Mouse (Mus musculus): ENCODE data around the gene Map4k5.

The Map4k5 gene

GRCm38 (mm10) chr12:69833982-69834604 is 58.9 kb downstream of the Map4k5 start:
- DNase-seq = no peak

- DNase-seq = no peak
These were observed 61.6 kb downstream of the Map4k5 start for GRCm38 (mm10) chr12:69831239-69831910.

DNA sequence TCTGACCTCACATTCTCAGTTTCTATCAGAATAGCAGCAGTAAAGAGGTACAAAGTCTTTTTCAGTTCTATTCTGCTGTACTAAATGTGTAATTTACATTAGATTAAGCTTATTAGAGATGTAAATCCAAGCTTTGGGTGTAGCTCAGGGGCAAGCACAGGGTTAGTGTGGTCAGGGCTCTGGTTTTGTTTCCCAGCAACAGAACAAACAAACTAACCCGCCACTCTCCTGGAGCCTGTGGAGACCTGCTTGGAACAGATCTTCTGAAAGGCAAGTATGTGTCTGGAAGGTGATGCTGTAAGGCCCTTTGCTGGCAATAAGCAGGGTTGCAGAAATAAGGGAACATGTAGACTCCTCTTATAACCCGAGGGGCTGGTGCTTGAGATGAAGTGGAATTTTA is 64.8 kb downstream of the Map4k5 start:
- no peak for DNase-seq

DNA sequence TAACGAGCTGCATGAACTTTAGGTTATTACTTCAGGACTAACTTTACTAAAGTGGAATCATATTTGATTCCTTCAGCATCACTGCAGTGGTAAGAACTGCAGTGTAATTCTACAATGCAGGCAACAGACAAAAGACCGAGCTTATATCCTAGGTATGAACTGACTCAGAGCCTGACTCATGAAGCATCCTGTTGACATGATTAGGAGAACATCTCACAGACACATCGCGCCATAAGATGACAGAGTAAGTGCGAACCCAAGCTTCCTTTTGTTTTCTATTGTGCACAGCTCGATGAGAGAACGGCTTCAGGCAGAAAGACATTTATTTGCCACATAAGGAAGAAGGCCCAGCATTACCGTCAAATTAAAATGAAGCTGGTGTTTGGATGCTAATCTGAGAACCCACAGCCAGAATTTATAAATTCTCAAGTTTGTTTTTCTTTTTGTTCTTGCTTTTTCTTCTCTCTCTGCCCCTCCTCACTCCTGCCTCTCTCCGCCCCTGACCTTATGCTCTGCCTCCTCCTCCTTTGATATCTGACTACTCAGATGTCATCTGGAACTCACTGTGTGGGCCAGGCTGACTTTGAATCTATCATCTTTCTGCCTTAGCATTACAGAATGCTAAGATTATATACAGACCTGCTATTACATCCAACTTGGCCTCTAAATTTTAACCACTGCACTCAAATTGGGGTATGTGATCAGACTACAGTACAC is 68.0 kb downstream of the Map4k5 start:
- DNase-seq = no peak

- DNase-seq = no peak
These were observed 78.7 kb downstream of the Map4k5 start for GRCm38 (mm10) chr12:69814272-69814671.

DNA sequence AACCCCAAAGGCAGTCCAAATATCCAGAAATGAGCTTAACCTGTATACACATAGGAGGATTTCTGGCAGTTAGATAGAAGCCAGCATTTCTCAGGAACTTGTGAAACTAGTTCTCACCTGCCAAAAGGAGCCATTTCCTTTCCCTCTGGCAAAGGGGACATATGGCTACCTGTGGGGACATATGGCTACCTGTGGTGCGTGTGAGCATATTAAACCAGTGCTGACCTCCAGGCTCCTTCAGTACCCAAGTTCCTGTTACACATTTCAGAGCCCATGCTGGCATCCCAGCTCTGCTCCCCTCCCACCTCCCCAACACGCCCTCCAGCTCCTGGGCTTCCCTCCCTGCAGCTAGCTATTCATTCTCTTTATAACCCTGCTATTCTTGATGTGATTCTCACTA is 79.4 kb downstream of the Map4k5 start:
- peak; percentile 18 to 19 for DNase-seq

DNA sequence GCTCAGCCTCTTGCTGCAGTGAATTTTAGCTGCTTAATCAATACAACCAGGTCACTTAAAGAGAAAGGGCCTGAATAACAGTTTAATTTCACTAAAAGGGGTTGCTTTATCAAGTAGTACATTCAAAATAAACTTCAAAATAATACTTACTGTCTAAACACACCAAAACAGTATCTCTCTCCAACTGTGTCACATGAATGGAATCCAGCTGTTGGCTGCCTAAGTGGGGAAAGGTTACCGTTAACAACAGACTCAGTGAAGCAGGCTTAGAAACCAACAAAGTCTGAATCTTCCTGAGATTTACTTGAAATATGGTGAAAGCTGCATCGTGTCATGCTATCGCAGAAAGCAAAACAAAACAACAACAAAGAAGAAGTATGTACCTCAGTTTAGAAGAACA is 80.0 kb downstream of the Map4k5 start:
- DNase-seq = no peak

GRCm38 (mm10) chr12:69811976-69812375 is 81.0 kb downstream of the Map4k5 start:
- no peak for DNase-seq

DNA sequence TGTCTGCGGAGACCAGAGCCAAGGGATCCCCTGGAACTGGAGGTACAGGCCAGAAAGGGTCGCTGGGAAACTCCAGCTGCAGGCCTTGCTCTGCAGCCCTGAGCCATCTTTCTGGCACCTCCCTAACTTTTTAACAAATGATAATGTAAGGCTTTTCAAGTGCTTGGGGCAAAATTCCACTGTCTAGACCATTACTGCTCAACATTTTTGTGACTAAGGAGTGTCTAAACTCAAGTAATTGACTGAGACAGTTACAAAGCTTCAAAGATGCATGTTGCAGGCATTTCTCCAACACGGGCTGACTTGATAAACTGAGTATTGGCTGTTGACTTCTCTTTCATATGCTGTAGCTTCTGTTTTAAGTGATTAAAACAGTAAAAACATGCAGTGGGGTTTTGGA is 83.6 kb downstream of the Map4k5 start:
- DNase-seq = no peak

- DNase-seq = no peak
These were observed 85.5 kb downstream of the Map4k5 start for GRCm38 (mm10) chr12:69807399-69807985.

GRCm38 (mm10) chr12:69805148-69805547 is 87.9 kb downstream of the Map4k5 start:
- DNase-seq = no peak

DNA sequence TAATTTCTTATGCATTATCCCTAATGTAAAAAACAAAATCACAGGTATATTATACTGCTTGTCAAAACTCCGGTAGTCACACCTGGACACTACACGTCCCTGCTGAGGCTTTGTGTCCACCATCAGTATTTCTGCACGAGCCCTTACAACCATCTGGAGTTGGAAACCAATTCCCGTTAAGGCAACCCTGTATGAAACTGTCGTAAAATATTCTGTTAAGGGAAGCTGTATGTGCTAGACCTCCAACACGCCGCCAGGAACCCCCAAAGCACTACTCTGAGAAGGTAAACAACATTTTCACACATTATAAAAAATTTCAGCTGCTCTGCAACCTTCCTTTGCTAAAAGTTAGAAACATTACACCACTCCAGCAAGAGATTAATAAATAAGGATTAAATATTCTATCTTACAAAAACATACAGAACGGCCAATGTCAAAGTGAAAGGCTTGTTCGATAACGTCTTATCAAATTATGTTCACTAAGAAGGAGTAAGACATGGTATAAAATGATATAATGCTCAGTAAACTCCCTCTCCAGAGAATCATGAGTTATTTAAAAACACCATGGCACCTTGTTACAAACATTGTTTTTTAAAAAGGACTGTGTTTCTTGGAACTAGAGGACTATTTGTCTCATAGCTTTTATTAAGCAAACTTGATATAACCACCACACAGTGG is 88.5 kb downstream of the Map4k5 start:
- DNase-seq = no peak

GRCm38 (mm10) chr12:69803196-69803595 is 89.8 kb downstream of the Map4k5 start:
- no peak for DNase-seq

GRCm38 (mm10) chr12:69800586-69800985 is 92.4 kb downstream of the Map4k5 start:
- no peak for DNase-seq

GRCm38 (mm10) chr12:69796311-69796710 is 96.7 kb downstream of the Map4k5 start:
- DNase-seq = no peak

DNA sequence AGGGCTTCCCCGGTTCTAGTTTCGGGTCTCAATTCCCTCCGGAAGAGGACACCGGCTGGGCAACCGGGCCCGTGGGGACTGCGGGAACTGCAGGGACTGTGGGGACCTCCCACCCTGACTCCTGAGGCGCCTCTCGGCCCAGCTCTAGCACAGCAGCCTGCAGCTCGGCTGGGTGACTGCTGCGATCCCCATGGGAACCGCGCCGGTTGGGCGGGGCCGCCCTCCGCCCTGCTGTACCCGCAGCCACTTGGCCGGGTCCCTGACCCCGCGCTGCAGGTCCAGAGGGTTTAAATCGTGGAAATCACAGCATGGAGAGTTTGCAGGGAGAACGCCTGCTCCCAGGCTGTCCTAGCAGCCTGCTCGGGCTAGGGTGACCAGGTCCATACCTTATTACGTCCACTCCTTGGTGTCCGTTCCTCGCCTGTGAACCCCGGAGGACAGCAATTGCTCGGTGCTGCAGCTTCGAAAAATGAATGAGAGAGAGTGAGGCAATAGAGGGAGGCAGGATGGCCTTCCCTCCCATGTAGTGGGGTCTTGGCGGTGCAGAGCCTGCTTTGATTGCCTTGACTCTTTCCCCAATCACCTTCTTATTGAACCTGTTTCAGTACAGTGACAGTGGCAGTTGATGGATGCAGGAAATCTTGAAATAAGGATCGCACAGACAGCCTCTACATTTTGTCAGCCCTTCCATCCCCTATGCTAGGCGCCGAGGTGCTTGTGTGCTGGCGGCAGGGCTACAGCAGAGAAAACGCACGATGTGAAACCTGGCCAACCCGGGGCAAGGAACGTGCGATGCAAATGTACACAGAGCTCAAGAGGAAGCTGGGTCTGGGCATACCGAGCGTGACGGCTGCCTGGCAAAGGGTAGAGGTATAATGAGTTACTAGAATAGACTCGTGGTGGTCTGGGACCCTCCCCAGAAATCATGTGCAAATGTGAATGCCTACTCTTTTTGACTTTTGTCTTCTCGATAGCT is 102.2 kb downstream of the Map4k5 start, which contains the start of gene Cdkl1:
Gene Cdkl1 (minus strand): TSS at position 738 of the 976 bp plus-strand sequence.
- peak; percentile 69 to 78 for DNase-seq

DNA sequence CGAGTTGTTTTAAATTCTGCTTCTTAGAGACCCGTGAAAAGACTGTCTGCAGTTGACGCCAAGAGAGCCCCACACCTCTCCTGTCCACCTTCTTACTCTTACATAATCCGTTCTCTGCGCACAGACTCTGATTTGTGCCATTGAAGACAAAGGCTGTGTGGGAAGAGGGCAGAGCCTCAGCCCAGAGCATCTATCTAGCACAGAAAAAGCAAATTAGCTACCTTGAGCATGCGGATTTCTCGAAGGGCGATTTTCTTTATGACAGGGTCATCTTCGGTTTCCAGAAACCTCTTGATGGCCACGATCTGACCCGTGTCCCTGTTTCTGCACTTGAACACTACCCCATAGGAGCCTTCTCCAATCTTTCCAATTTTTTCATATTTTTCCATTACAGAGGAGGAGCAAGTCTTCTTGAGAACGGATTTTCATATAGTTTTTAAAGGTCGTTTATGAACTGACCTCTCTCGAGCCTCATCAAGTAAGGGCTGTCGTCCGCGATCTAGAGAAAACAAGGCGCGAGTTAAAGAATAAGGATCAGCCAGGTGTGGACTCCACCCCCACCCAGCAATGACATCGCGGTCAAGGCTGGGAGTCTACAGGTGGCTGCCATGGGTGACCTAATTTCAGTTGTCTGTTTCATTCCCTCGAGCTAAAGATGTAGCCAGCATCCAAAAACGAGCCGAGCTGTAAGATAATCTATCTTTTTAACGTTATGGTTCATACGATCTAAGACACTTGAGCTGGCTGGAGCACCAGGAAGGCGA is 103.1 kb downstream of the Map4k5 start:
- peak; percentile 64 to 65 for DNase-seq

DNA sequence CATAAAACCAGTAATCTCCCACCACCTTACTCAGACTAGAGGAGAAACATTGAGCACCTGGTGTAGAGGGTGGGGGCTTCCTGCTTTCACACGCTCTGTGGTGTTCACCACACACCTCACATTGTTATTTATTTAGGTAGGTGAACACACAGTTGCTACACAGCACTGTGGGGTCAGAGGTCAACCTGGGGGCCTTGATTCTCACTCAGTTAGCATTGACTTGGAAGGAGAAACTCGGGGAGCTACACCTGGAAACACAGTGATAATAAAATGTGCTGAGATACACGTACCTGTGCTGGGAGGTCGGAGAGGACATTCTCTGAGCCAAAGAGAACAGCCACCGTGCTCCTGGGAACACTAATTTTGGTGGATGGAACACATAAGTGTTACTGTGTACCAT is 104.6 kb downstream of the Map4k5 start:
- DNase-seq = no peak

GRCm38 (mm10) chr12:69785471-69785870 is 107.5 kb downstream of the Map4k5 start:
- no peak for DNase-seq

DNA sequence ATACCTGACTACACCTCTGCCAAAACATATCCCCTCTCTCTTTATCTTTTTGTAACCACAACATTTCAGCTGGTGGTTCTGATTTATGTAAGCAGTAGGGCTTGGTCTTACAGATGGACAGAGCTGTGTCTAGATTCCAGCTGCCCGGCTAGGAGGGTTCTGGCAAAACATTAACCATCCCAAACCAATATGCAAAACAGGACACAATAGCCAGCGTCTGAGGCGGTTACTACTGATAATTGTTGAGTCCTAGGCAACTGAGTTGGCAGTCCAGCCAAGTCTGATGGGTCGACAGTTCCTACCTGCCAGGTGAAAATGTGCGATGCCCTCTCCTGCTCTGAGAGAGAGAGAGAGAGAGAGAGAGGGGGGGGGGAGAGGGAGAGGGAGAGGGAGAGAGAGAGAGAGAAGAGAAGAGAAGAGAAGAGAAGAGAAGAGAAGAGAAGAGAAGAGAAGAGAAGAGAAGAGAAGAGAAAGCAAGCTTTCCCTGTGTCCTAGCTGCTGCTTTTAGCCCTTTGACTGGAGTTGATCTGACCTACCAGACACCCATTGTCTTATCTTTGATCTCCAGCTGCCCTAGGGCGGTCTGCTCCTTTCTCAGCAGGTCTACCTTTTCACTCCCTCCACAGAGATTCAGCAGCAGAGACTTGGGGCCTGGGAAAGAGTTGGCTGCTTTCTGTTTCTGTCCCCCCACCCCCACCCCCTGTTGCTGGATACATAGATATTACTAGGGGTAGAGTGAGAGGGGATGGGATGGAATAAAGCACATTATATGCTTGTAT is 109.6 kb downstream of the Map4k5 start:
- no peak for DNase-seq
